Mouse (Mus musculus) embryonic facial prominence, embryonic 14.5 days (tissue): ENCODE data around the gene Cacna2d2. TPM values are rescaled to one million over a fixed set of nuclear protein-coding genes. Genes with fewer than 3 reads are reported as not detected.

Experiments used
- ATAC-seq: fragments of 200-750 bp; cut with Nextera tagmentation; 2 replicates; pipeline ENCODE4 v1.8.0; 2017; ENCODE audit warnings: low read depth, moderate number of reproducible peaks, moderate TSS enrichment
- DNase-seq: peaks from one replicate; pipeline ENCODE4 v3.0.0-alpha.2; 2015; ENCODE audit warnings: low spot score
- H3K27ac ChIP-seq: fragments of 300-500 bp; sonication (generic); replicated peaks from 2 replicates; pipeline ENCODE4 v1.5.1; 2014; ENCODE audit warnings: low read depth, mild to moderate bottlenecking, low read length, moderate library complexity
- H3K27me3 ChIP-seq: fragments of 300-500 bp; sonication (generic); replicated peaks from 2 replicates; pipeline ENCODE4 v1.6.1; 2014; ENCODE audit warnings: low read length; ENCODE audit not compliant: control insufficient read depth, insufficient read depth
- H3K36me3 ChIP-seq: fragments of 300-500 bp; sonication (generic); 2 replicates; pipeline ENCODE4 v1.6.1; 2014; ENCODE audit warnings: low read length, mixed read lengths; ENCODE audit not compliant: control insufficient read depth, insufficient read depth
- H3K4me1 ChIP-seq: fragments of 300-500 bp; sonication (generic); 2 replicates; pipeline ENCODE4 v1.6.1; 2014; ENCODE audit warnings: antibody characterized with exemption, low read length; ENCODE audit not compliant: control insufficient read depth, insufficient read depth
- H3K4me2 ChIP-seq: fragments of 300-500 bp; sonication (generic); 2 replicates; pipeline ENCODE4 v1.6.1; 2014; ENCODE audit warnings: low read depth, mild to moderate bottlenecking, low read length, moderate library complexity, mixed read lengths
- H3K4me3 ChIP-seq: fragments of 300-500 bp; sonication (generic); 2 replicates; pipeline ENCODE4 v1.5.1; 2014; ENCODE audit warnings: low read depth, mild to moderate bottlenecking, low read length
- H3K9ac ChIP-seq: fragments of 300-500 bp; sonication (generic); 2 replicates; pipeline ENCODE4 v1.6.1; 2014; ENCODE audit warnings: low read depth, mild to moderate bottlenecking, low read length, moderate library complexity, mixed read lengths
- H3K9me3 ChIP-seq: fragments of 300-500 bp; sonication (generic); 2 replicates; pipeline ENCODE4 v1.6.1; 2016; ENCODE audit warnings: low read length; ENCODE audit not compliant: control insufficient read depth
- WGBS: fragments of 180-500 bp; shearing (Covaris S2); extraction: QIAGEN DNeasy Blood & Tissue Kit; methylation state at CpG from one replicate; pipeline ENCODE4 v1.1.7; 2014; 5-methylcytosine and 5-hydroxymethylcytosine counted together
- polyA plus RNA-seq: library from polyadenylated mRNA; unstranded; fragments of >200 nt; fragmentation: Nextera tagmentation; extraction: Ambion mirVana; gene quantifications from 2 replicates; pipeline ENCODE4 v1.2.1, GENCODE M21; 2014

Cacna2d2 gene
- polyA plus RNA-seq, 1 experiment from 2014 or later = 0.93 TPM

GRCm38 (mm10) chr9:107544729-107545128 is 145.3 kb downstream of the Cacna2d2 start:
- Histone ChIP-seq H3K27ac (no peak overlapping the region), H3K9me3 (no peaks in the 10 kb centered on the region), H3K4me2 (no peak overlapping the region), H3K4me3 (no peak overlapping the region), H3K36me3 (peaks cover 22% of the 10 kb centered on the region), H3K27me3 (no peaks in the 10 kb centered on the region), H3K4me1 (peaks cover 23% of the 10 kb centered on the region), H3K9ac (no peak overlapping the region)
- DNase-seq = no peak
- ATAC-seq = no peak
- 94% methylated on average over 12 of the region's 12 CpGs for WGBS

- peaks cover 23% of the 10 kb centered on the region for H3K4me1 ChIP-seq
- WGBS = 79% methylated on average over 10 of the region's 10 CpGs
These were observed 145.8 kb downstream of the Cacna2d2 start for GRCm38 (mm10) chr9:107545199-107545598.

GRCm38 (mm10) chr9:107545602-107546001 is 146.2 kb downstream of the Cacna2d2 start:
- Histone ChIP-seq H3K4me1 (peaks cover 23% of the 10 kb centered on the region), H3K36me3 (peaks cover 16% of the 10 kb centered on the region), H3K9ac (no peak overlapping the region), H3K27me3 (no peaks in the 10 kb centered on the region), H3K9me3 (no peaks in the 10 kb centered on the region), H3K4me3 (no peak overlapping the region), H3K27ac (no peak overlapping the region), H3K4me2 (no peak overlapping the region)
- ATAC-seq = no peak
- WGBS = 9% methylated on average over 3 of the region's 3 CpGs
- no peak for DNase-seq

More at GRCm38 (mm10) chr9:107545199-107545598, 145.8 kb downstream of the Cacna2d2 start:
- Histone ChIP-seq H3K27me3 (no peaks in the 10 kb centered on the region), H3K4me2 (no peak overlapping the region), H3K36me3 (peaks cover 18% of the 10 kb centered on the region), H3K9ac (no peak overlapping the region), H3K27ac (no peak overlapping the region), H3K4me3 (no peak overlapping the region), H3K9me3 (no peaks in the 10 kb centered on the region)
- DNase-seq = no peak
- no peak for ATAC-seq

GRCm38 (mm10) chr9:107547026-107547425 is 147.6 kb downstream of the Cacna2d2 start, which contains the start of gene Zmynd10:
Zmynd10 (plus strand) TSS chr9:107547298.
- ATAC-seq = peak; percentile 68
- WGBS = 2% methylated on average over 20 of the region's 20 CpGs

GRCm38 (mm10) chr9:107547957-107548356 is 148.5 kb downstream of the Cacna2d2 start:
- H3K9ac ChIP-seq = no peak overlapping the region
- no peaks in the 10 kb centered on the region for H3K27me3 ChIP-seq
- no peak overlapping the region for H3K27ac ChIP-seq
- H3K4me1 ChIP-seq = peaks cover 34% of the 10 kb centered on the region
- H3K36me3 ChIP-seq = peaks cover 16% of the 10 kb centered on the region
- H3K4me3 ChIP-seq = no peak overlapping the region
- H3K9me3 ChIP-seq = no peaks in the 10 kb centered on the region
- no peak overlapping the region for H3K4me2 ChIP-seq
- no peak for DNase-seq
- 80% methylated on average over 5 of the region's 5 CpGs for WGBS
- ATAC-seq = no peak

More at GRCm38 (mm10) chr9:107547026-107547425, 147.6 kb downstream of the Cacna2d2 start, which contains the start of gene Zmynd10:
- peak within 1 kb of the TSS; percentile 36; the same call in 1 of the 2 replicates for H3K27ac ChIP-seq
- peak; percentile 96 for DNase-seq
- no peaks in the 10 kb centered on the region for H3K9me3 ChIP-seq
- H3K9ac ChIP-seq = peak within 1 kb of the TSS; percentile 38
- H3K36me3 ChIP-seq = peaks cover 16% of the 10 kb centered on the region
- H3K4me2 ChIP-seq = peak within 1 kb of the TSS; percentile 56
- no peaks in the 10 kb centered on the region for H3K27me3 ChIP-seq
- peak within 1 kb of the TSS; percentile 7 for H3K4me3 ChIP-seq
- peaks cover 34% of the 10 kb centered on the region for H3K4me1 ChIP-seq

GRCm38 (mm10) chr9:107548820-107549219 is 149.4 kb downstream of the Cacna2d2 start:
- no peak overlapping the region for H3K4me2 ChIP-seq
- no peak overlapping the region for H3K4me3 ChIP-seq
- H3K4me1 ChIP-seq = peaks cover 40% of the 10 kb centered on the region
- H3K9me3 ChIP-seq = no peaks in the 10 kb centered on the region
- ATAC-seq (no peak), DNase-seq (no peak)
- no peak overlapping the region for H3K9ac ChIP-seq
- H3K27me3 ChIP-seq = no peaks in the 10 kb centered on the region
- H3K36me3 ChIP-seq = peaks cover 16% of the 10 kb centered on the region
- no peak overlapping the region for H3K27ac ChIP-seq
- 88% methylated on average over 10 of the region's 10 CpGs for WGBS

GRCm38 (mm10) chr9:107549297-107550074 is 150.1 kb downstream of the Cacna2d2 start:
- Histone ChIP-seq H3K27me3 (no peaks in the 10 kb centered on the region), H3K36me3 (peaks cover 9% of the 10 kb centered on the region), H3K4me2 (no peak overlapping the region), H3K9me3 (no peaks in the 10 kb centered on the region), H3K4me1 (peaks cover 40% of the 10 kb centered on the region), H3K27ac (no peak overlapping the region), H3K9ac (no peak overlapping the region), H3K4me3 (no peak overlapping the region)
- DNase-seq = no peak
- no peak for ATAC-seq
- 75% methylated on average over 19 of the region's 20 CpGs for WGBS

GRCm38 (mm10) chr9:107550491-107551116 is 151.2 kb downstream of the Cacna2d2 start:
- peak overlapping the region; percentile 79 for H3K9ac ChIP-seq
- ATAC-seq (no peak), DNase-seq (no peak)
- peaks cover 43% of the 10 kb centered on the region for H3K4me1 ChIP-seq
- H3K4me2 ChIP-seq = peak overlapping the region; percentile 90
- H3K9me3 ChIP-seq = no peaks in the 10 kb centered on the region
- no peaks in the 10 kb centered on the region for H3K36me3 ChIP-seq
- H3K27me3 ChIP-seq = no peaks in the 10 kb centered on the region
- H3K4me3 ChIP-seq = peak overlapping the region; percentile 58
- H3K27ac ChIP-seq = peak overlapping the region; percentile 86
- WGBS = 36% methylated on average over 23 of the region's 23 CpGs
